Mouse (Mus musculus): ENCODE results near the gene Nfya. TPM values are rescaled to one million over a fixed set of nuclear protein-coding genes. Genes with fewer than 3 reads are reported as not detected.

The Nfya gene
- polyA plus RNA-seq, 1 experiment from 2014 or later: 18.4 TPM

DNA sequence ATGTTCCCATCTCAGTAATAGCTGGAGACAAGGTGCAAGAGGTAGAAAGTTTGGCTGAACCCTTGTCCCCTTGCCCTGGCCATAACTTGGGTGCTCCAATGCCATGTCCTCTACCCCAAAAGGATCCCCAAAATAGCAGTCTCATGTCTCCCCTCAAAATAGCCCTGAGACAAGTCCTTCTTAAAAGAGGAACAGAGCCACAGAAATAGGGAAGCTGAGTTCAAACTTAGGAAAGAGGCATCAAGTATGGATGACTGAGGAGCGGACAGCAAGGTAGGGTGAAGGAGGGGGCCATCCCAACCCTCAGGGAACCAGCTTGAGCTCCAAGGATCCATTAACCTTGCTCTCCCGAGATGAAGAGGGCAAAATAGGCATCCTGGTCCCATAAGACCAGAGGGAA is 62.4 kb downstream of the Nfya start:
- no peak overlapping the region for H3K4me2 ChIP-seq
- WGBS: 84% methylated on average over 2 of the region's 2 CpGs
- ATAC-seq (ENCODE audit: low FRiP score): no peak
- DNase-seq (ENCODE audit: low spot score, missing footprints): no peak
- no peaks in the 10 kb centered on the region for H3K4me1 ChIP-seq (ENCODE audit: control insufficient read depth, insufficient read depth, low read length)
- H3K4me3 ChIP-seq (ENCODE audit: low read depth, low read length): no peak overlapping the region
- no peaks in the 10 kb centered on the region for H3K36me3 ChIP-seq (ENCODE audit: control insufficient read depth, insufficient read depth, low read length)
- H3K9ac ChIP-seq (ENCODE audit: low read length): no peak overlapping the region
- H3K27me3 ChIP-seq (ENCODE audit: control insufficient read depth, insufficient read depth, low read length): no peaks in the 10 kb centered on the region
- H3K27ac ChIP-seq (ENCODE audit: low read depth, low read length): no peak overlapping the region
- H3K9me3 ChIP-seq (ENCODE audit: control insufficient read depth, low read length): no peaks in the 10 kb centered on the region

- Histone ChIP-seq H3K27ac (ENCODE audit: low read depth, low read length) (no peak overlapping the region), H3K4me1 (ENCODE audit: control insufficient read depth, insufficient read depth, low read length) (no peaks in the 10 kb centered on the region), H3K9me3 (ENCODE audit: control insufficient read depth, low read length) (no peaks in the 10 kb centered on the region), H3K4me2 (no peak overlapping the region), H3K9ac (ENCODE audit: low read length) (no peak overlapping the region), H3K36me3 (ENCODE audit: control insufficient read depth, insufficient read depth, low read length) (no peaks in the 10 kb centered on the region), H3K27me3 (ENCODE audit: control insufficient read depth, insufficient read depth, low read length) (no peaks in the 10 kb centered on the region), H3K4me3 (ENCODE audit: low read depth, low read length) (no peak overlapping the region)
- ATAC-seq (ENCODE audit: low FRiP score): no peak
- 77% methylated on average over 4 of the region's 4 CpGs for WGBS
- no peak for DNase-seq (ENCODE audit: low spot score, missing footprints)
Measured at GRCm38 (mm10) chr17:48346834-48347233, 62.9 kb downstream of the Nfya start.

DNA sequence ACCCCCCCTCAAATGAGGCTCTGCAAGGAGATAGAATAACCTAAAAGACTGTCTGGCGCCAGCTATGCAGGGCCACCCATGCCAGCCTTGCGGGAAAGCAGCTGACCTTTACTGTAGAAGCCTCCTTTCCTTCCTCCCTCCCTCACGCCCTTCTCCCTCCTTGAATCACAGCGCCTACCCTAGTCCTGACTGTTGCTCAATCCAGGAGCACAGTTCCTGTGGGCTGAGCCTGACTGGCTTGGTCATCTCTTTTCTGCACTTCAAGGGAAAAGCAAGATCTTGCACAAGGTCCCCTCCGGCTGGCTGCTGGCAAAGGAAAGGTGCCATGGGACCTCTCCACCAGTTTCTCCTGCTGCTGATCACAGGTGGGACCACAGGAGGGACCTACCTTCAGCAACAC is 63.5 kb downstream of the Nfya start, which contains the start of gene Trem2:
TSS of gene Trem2 (plus strand) at position 171 of the 400 bp plus-strand sequence.
- ATAC-seq (ENCODE audit: low FRiP score): no peak
- no peak for DNase-seq (ENCODE audit: low spot score, missing footprints)
- no peaks in the 10 kb centered on the region for H3K36me3 ChIP-seq (ENCODE audit: control insufficient read depth, insufficient read depth, low read length)
- H3K27me3 ChIP-seq (ENCODE audit: control insufficient read depth, insufficient read depth, low read length): no peaks in the 10 kb centered on the region
- H3K4me2 ChIP-seq: no peak within 1 kb of the TSS
- no peak within 1 kb of the TSS for H3K4me3 ChIP-seq (ENCODE audit: low read depth, low read length)
- no peak within 1 kb of the TSS for H3K9ac ChIP-seq (ENCODE audit: low read length)
- no peaks in the 10 kb centered on the region for H3K4me1 ChIP-seq (ENCODE audit: control insufficient read depth, insufficient read depth, low read length)
- H3K27ac ChIP-seq (ENCODE audit: low read depth, low read length): no peak within 1 kb of the TSS
- whole genome bisulfite sequencing: 87% methylated on average over 5 of the region's 5 CpGs
- H3K9me3 ChIP-seq (ENCODE audit: control insufficient read depth, low read length): no peaks in the 10 kb centered on the region

DNA sequence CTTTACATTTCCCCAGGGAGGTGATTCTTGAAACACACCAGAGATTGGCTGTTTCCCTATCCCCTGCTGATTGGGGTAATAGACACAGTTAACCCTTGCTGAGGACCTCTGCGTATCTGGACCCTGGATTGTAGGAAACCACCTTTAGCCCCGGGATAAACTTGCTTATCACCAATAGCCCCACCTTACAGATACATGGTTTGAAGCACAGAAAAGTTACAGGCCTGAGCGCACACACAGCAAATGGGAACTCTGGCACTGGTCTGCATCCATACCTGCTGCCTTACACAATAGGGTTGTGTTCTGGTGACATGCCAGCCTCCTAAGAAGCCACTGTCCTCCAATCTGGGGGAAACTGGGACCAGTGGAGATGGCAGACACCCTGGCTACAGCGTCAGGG is 63.9 kb downstream of the Nfya start:
- Histone ChIP-seq H3K9ac (ENCODE audit: low read length) (no peak overlapping the region), H3K9me3 (ENCODE audit: control insufficient read depth, low read length) (no peaks in the 10 kb centered on the region), H3K27me3 (ENCODE audit: control insufficient read depth, insufficient read depth, low read length) (no peaks in the 10 kb centered on the region), H3K27ac (ENCODE audit: low read depth, low read length) (no peak overlapping the region), H3K4me2 (no peak overlapping the region), H3K4me3 (ENCODE audit: low read depth, low read length) (no peak overlapping the region), H3K4me1 (ENCODE audit: control insufficient read depth, insufficient read depth, low read length) (no peaks in the 10 kb centered on the region), H3K36me3 (ENCODE audit: control insufficient read depth, insufficient read depth, low read length) (no peaks in the 10 kb centered on the region)
- WGBS: 84% methylated on average over 4 of the region's 4 CpGs
- ATAC-seq (ENCODE audit: low FRiP score) (no peak), DNase-seq (ENCODE audit: low spot score, missing footprints) (no peak)

GRCm38 (mm10) chr17:48343065-48343464 is 66.6 kb downstream of the Nfya start:
- H3K27ac ChIP-seq (ENCODE audit: low read depth, low read length): no peak overlapping the region
- H3K4me2 ChIP-seq: no peak overlapping the region
- H3K4me3 ChIP-seq (ENCODE audit: low read depth, low read length): no peak overlapping the region
- WGBS: 88% methylated on average over 2 of the region's 2 CpGs
- no peaks in the 10 kb centered on the region for H3K9me3 ChIP-seq (ENCODE audit: control insufficient read depth, low read length)
- H3K27me3 ChIP-seq (ENCODE audit: control insufficient read depth, insufficient read depth, low read length): no peaks in the 10 kb centered on the region
- no peak for DNase-seq (ENCODE audit: low spot score, missing footprints)
- no peaks in the 10 kb centered on the region for H3K36me3 ChIP-seq (ENCODE audit: control insufficient read depth, insufficient read depth, low read length)
- ATAC-seq (ENCODE audit: low FRiP score): no peak
- no peaks in the 10 kb centered on the region; the same call in 1 of the 2 replicates for H3K4me1 ChIP-seq (ENCODE audit: control insufficient read depth, insufficient read depth, low read length)
- H3K9ac ChIP-seq (ENCODE audit: low read length): no peak overlapping the region

DNA sequence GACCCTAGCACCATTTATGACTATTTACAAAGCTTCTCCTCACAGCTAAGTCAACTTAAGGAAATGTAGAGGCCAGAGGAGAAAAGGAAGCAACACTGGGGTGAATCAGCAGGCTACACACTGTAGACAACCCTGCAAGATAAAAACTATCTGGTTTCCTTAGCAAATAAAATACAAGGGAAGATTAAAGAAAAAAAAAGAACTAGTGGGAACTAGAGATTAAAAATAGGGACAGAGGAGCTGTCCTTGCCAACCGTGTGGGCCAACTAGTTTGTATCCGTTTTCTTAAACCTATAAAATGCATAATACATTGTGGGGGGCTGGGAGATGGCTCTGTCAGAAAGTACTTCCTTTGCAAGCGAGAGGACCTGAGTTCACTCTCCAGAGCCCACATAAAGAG is 67.8 kb downstream of the Nfya start:
- peak; percentile 19 for DNase-seq (ENCODE audit: low spot score, missing footprints)
- Histone ChIP-seq H3K36me3 (ENCODE audit: control insufficient read depth, insufficient read depth, low read length) (no peaks in the 10 kb centered on the region), H3K27me3 (ENCODE audit: control insufficient read depth, insufficient read depth, low read length) (no peaks in the 10 kb centered on the region), H3K4me3 (ENCODE audit: low read depth, low read length) (no peak overlapping the region), H3K4me2 (no peak overlapping the region), H3K9ac (ENCODE audit: low read length) (no peak overlapping the region), H3K4me1 (ENCODE audit: control insufficient read depth, insufficient read depth, low read length) (no peaks in the 10 kb centered on the region; the same call in 1 of the 2 replicates), H3K27ac (ENCODE audit: low read depth, low read length) (no peak overlapping the region), H3K9me3 (ENCODE audit: control insufficient read depth, low read length) (no peaks in the 10 kb centered on the region)
- 78% methylated on average over 3 of the region's 3 CpGs for WGBS
- ATAC-seq (ENCODE audit: low FRiP score): no peak

DNA sequence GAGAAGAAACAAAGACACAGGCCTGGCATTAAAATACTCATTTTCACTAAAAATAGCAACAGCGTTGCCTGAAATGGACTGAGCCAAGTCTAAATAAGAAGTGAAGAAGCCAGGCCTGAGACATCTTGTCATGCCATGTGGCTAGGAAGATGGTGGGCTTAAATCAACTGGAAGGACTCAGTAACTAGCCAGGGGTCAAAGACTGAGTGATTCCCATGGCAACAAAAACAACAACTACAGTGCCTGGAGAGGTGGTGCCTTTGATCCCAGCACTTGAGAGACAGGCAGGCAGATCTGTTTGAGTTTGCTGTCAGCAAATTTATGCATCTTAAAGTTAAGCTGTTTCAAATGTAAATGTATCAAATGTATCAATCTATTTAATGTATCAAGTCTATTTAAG is 69.4 kb downstream of the Nfya start:
- DNase-seq (ENCODE audit: low spot score, missing footprints): peak; percentile 76
- WGBS: 85% methylated on average over 1 of the region's 1 CpGs
- ATAC-seq (ENCODE audit: low FRiP score): no peak
- H3K27me3 ChIP-seq (ENCODE audit: control insufficient read depth, insufficient read depth, low read length): no peaks in the 10 kb centered on the region
- H3K9me3 ChIP-seq (ENCODE audit: control insufficient read depth, low read length): no peaks in the 10 kb centered on the region
- H3K27ac ChIP-seq (ENCODE audit: low read depth, low read length): no peak overlapping the region
- H3K4me2 ChIP-seq: no peak overlapping the region
- H3K36me3 ChIP-seq (ENCODE audit: control insufficient read depth, insufficient read depth, low read length): no peaks in the 10 kb centered on the region
- H3K9ac ChIP-seq (ENCODE audit: low read length): no peak overlapping the region
- no peaks in the 10 kb centered on the region; the same call in 1 of the 2 replicates for H3K4me1 ChIP-seq (ENCODE audit: control insufficient read depth, insufficient read depth, low read length)
- H3K4me3 ChIP-seq (ENCODE audit: low read depth, low read length): no peak overlapping the region

Other genes starting within 250 kb of the Nfya start
- gene A530064D06Rik, start 242.6 kb downstream of the Nfya start, polyA plus RNA-seq (2014; fragmentation: Nextera tagmentation; extraction: Ambion mirVana): not detected in 2 replicates
- 0.12 TPM in 1 of 2 replicates, not detected in the other for gene Trem1, start 177.1 kb downstream of the Nfya start, polyA plus RNA-seq (2014; fragmentation: Nextera tagmentation; extraction: Ambion mirVana)
- not detected in 2 replicates for gene Trem3, start 162.1 kb downstream of the Nfya start, polyA plus RNA-seq (2014; fragmentation: Nextera tagmentation; extraction: Ambion mirVana)
- gene Treml4, start 145.6 kb downstream of the Nfya start, polyA plus RNA-seq (2014; fragmentation: Nextera tagmentation; extraction: Ambion mirVana): 0.18 and 0.33 TPM in 2 replicates
- 0.23 and 0.37 TPM in 2 replicates for gene Treml2, start 110.4 kb downstream of the Nfya start, polyA plus RNA-seq (2014; fragmentation: Nextera tagmentation; extraction: Ambion mirVana)
- gene B430306N03Rik, start 93.8 kb downstream of the Nfya start, polyA plus RNA-seq (2014; fragmentation: Nextera tagmentation; extraction: Ambion mirVana): 0.03 TPM in 1 of 2 replicates, not detected in the other
- 2.7 and 2.9 TPM in 2 replicates for gene Trem2, start 63.5 kb downstream of the Nfya start, polyA plus RNA-seq (2014; fragmentation: Nextera tagmentation; extraction: Ambion mirVana)
- 2.0 and 2.9 TPM in 2 replicates for gene Treml1, start 50.0 kb downstream of the Nfya start, polyA plus RNA-seq (2014; fragmentation: Nextera tagmentation; extraction: Ambion mirVana)
- gene Oard1, start 108 bp upstream of the Nfya start, polyA plus RNA-seq (2014; fragmentation: Nextera tagmentation; extraction: Ambion mirVana): 95.9 and 101 TPM in 2 replicates
- gene Apobec2, start 23.0 kb upstream of the Nfya start, polyA plus RNA-seq (2014; fragmentation: Nextera tagmentation; extraction: Ambion mirVana): 1.0 and 1.3 TPM in 2 replicates
- 0.36 and 0.61 TPM in 2 replicates for gene Tspo2, start 41.6 kb upstream of the Nfya start, polyA plus RNA-seq (2014; fragmentation: Nextera tagmentation; extraction: Ambion mirVana)
- 0.22 TPM in 1 of 2 replicates, not detected in the other for gene Unc5cl, start 45.0 kb upstream of the Nfya start, polyA plus RNA-seq (2014; fragmentation: Nextera tagmentation; extraction: Ambion mirVana)